Mouse (Mus musculus) lung, embryonic 14.5 days (tissue): ENCODE results near the gene Eef1a2. TPM values are rescaled to one million over a fixed set of nuclear protein-coding genes. Genes with fewer than 3 reads are reported as not detected.
A peak's percentile ranks its signal among the peaks of the same experiment; 100 is the strongest.

Experiments used
- ATAC-seq: fragments of 200-750 bp; cut with Nextera tagmentation; 2 replicates; pipeline ENCODE4 v1.8.0; 2017; ENCODE audit warnings: mild to moderate bottlenecking, moderate TSS enrichment, moderate library complexity; ENCODE audit not compliant: insufficient read depth
- DNase-seq: peaks from one replicate; pipeline ENCODE4 v3.0.0-alpha.2; 2015
- H3K27ac ChIP-seq: fragments of 300-500 bp; sonication (generic); 2 replicates; pipeline ENCODE4 v1.5.1; 2014; ENCODE audit warnings: low read depth, mild to moderate bottlenecking, moderate library complexity
- H3K27me3 ChIP-seq: fragments of 300-500 bp; sonication (generic); 2 replicates; pipeline ENCODE4 v1.6.1; 2014; ENCODE audit warnings: low read length, control low read depth; ENCODE audit not compliant: insufficient read depth
- H3K36me3 ChIP-seq: fragments of 300-500 bp; sonication (generic); 2 replicates; pipeline ENCODE4 v1.6.1; 2014; ENCODE audit warnings: control low read depth; ENCODE audit not compliant: insufficient read depth
- H3K4me1 ChIP-seq: fragments of 300-500 bp; sonication (generic); 2 replicates; pipeline ENCODE4 v1.6.1; 2014; ENCODE audit warnings: antibody characterized with exemption, control low read depth; ENCODE audit not compliant: insufficient read depth
- H3K4me2 ChIP-seq: fragments of 300-500 bp; sonication (generic); 2 replicates; pipeline ENCODE4 v1.6.1; 2014; ENCODE audit warnings: mild to moderate bottlenecking
- H3K4me3 ChIP-seq: fragments of 300-500 bp; sonication (generic); 2 replicates; pipeline ENCODE4 v1.5.1; 2014; ENCODE audit warnings: low read depth, low read length
- H3K9ac ChIP-seq: fragments of 300-500 bp; sonication (generic); 2 replicates; pipeline ENCODE4 v1.6.1; 2014
- H3K9me3 ChIP-seq: fragments of 300-500 bp; sonication (generic); 2 replicates; pipeline ENCODE4 v1.6.1; 2016; ENCODE audit warnings: low read depth, low read length, control low read depth
- CTCF ChIP-seq: IDR thresholded peaks from 2 replicates; pipeline ENCODE4 v1.5.1; 2016; ENCODE audit warnings: antibody characterized with exemption, low read depth
- whole genome bisulfite sequencing: fragments of 180-500 bp; shearing (Covaris S2); extraction: QIAGEN DNeasy Blood & Tissue Kit; methylation state at CpG from one replicate; pipeline ENCODE4 v1.1.7; 2014; 5-methylcytosine and 5-hydroxymethylcytosine counted together
- polyA plus RNA-seq: library from polyadenylated mRNA; unstranded; fragments of >200 nt; fragmentation: Nextera tagmentation; extraction: Ambion mirVana; gene quantifications from 2 replicates; pipeline ENCODE4 v1.2.1, GENCODE M21; 2014

Gene Eef1a2
- polyA plus RNA-seq, 1 experiment from 2014 or later = not detected

GRCm38 (mm10) chr2:181158471-181158870, 1.7 kb upstream of the Eef1a2 start:
- no peaks in the 10 kb centered on the region for H3K36me3 ChIP-seq
- ATAC-seq = no peak
- no peak overlapping the region for H3K4me3 ChIP-seq
- H3K27me3 ChIP-seq = peaks cover 32% of the 10 kb centered on the region
- no peak overlapping the region for H3K27ac ChIP-seq
- H3K9ac ChIP-seq = no peak overlapping the region
- H3K9me3 ChIP-seq = no peaks in the 10 kb centered on the region
- no peaks in the 10 kb centered on the region for H3K4me1 ChIP-seq
- DNase-seq = no peak
- WGBS = 94% methylated on average over 2 of the region's 2 CpGs
- no peak overlapping the region for H3K4me2 ChIP-seq
- TF ChIP-seq CTCF = no peak

DNA sequence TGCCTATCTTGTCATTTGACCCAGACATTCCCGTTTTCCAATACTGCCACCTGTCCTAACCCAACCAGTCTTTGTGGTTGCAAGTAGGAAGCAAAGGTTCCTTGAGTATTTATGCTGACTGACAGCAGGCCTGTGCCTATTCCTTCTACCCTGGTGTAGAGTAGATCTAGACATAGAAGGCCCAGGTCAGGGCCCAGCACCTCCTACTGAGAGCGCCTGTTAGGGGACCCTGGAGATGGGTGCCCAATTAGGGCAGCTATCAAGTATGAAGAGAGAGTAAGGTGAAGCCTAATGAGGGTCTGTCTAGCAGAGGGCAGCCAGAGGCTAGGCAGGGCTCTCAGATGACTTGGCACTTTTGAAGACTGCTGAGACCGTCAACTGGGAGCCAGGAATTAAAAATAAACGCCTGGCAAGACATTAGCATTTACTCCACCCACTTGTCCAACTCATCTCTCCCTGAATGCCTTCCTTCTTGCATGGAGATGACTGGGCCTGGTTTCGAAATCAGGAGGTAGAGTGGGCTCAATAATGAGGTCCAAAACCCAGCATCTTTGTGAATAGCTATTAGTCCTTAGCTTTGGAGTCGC, 995 bp upstream of the Eef1a2 start:
- Histone ChIP-seq H3K27ac (no peak overlapping the region), H3K36me3 (no peaks in the 10 kb centered on the region), H3K4me2 (no peak overlapping the region), H3K4me3 (no peak overlapping the region), H3K9ac (no peak overlapping the region), H3K27me3 (peaks cover 32% of the 10 kb centered on the region), H3K9me3 (no peaks in the 10 kb centered on the region), H3K4me1 (no peaks in the 10 kb centered on the region)
- WGBS = 60% methylated on average over 6 of the region's 6 CpGs
- ATAC-seq (no peak), DNase-seq (no peak)
- TF ChIP-seq CTCF = no peak

- no peak for DNase-seq
- Histone ChIP-seq H3K9ac (no peak overlapping the region), H3K4me1 (no peaks in the 10 kb centered on the region), H3K27me3 (peaks cover 32% of the 10 kb centered on the region), H3K9me3 (no peaks in the 10 kb centered on the region), H3K4me3 (no peak overlapping the region), H3K36me3 (no peaks in the 10 kb centered on the region), H3K4me2 (no peak overlapping the region), H3K27ac (no peak overlapping the region)
- no peak for TF ChIP-seq CTCF
- ATAC-seq = no peak
- WGBS = 76% methylated on average over 4 of the region's 4 CpGs
These were observed 366 bp upstream of the Eef1a2 start for GRCm38 (mm10) chr2:181157180-181157579.

- Histone ChIP-seq H3K27ac (no peak overlapping the region), H3K4me2 (no peak overlapping the region), H3K9ac (no peak overlapping the region), H3K4me3 (0 out of 2 replicates have a peak overlapping the region, but pooled peaks have one; percentile 6), H3K4me1 (no peaks in the 10 kb centered on the region), H3K9me3 (no peaks in the 10 kb centered on the region), H3K36me3 (no peaks in the 10 kb centered on the region), H3K27me3 (peaks cover 32% of the 10 kb centered on the region)
- 62% methylated on average over 4 of the region's 4 CpGs for WGBS
- DNase-seq = no peak
- ATAC-seq = no peak
- TF ChIP-seq CTCF = no peak
These were observed 1.0 kb downstream of the Eef1a2 start for GRCm38 (mm10) chr2:181155801-181156200.

- H3K4me2 ChIP-seq = no peak overlapping the region
- no peaks in the 10 kb centered on the region for H3K36me3 ChIP-seq
- no peak overlapping the region for H3K4me3 ChIP-seq
- no peaks in the 10 kb centered on the region for H3K9me3 ChIP-seq
- ATAC-seq (no peak), DNase-seq (no peak)
- no peaks in the 10 kb centered on the region for H3K4me1 ChIP-seq
- WGBS = 59% methylated on average over 8 of the region's 8 CpGs
- peaks cover 37% of the 10 kb centered on the region for H3K27me3 ChIP-seq
- no peak overlapping the region for H3K9ac ChIP-seq
- H3K27ac ChIP-seq = no peak overlapping the region
- no peak for TF ChIP-seq CTCF
These were observed 1.9 kb downstream of the Eef1a2 start for GRCm38 (mm10) chr2:181154831-181155415.

- H3K27ac ChIP-seq = no peak overlapping the region
- H3K36me3 ChIP-seq = no peaks in the 10 kb centered on the region
- no peaks in the 10 kb centered on the region for H3K4me1 ChIP-seq
- ATAC-seq = no peak
- no peak overlapping the region for H3K4me2 ChIP-seq
- H3K27me3 ChIP-seq = peaks cover 43% of the 10 kb centered on the region
- no peak overlapping the region for H3K9ac ChIP-seq
- DNase-seq = no peak
- WGBS = 76% methylated on average over 3 of the region's 3 CpGs
- TF ChIP-seq CTCF = no peak
- H3K4me3 ChIP-seq = no peak overlapping the region
- H3K9me3 ChIP-seq = no peaks in the 10 kb centered on the region
These were observed 2.5 kb downstream of the Eef1a2 start for GRCm38 (mm10) chr2:181154361-181154760.

- H3K4me2 ChIP-seq = no peak overlapping the region
- H3K36me3 ChIP-seq = no peaks in the 10 kb centered on the region
- no peaks in the 10 kb centered on the region for H3K4me1 ChIP-seq
- 4% methylated on average over 1 of the region's 1 CpGs for WGBS
- no peaks in the 10 kb centered on the region for H3K9me3 ChIP-seq
- peak; percentile 44 for TF ChIP-seq CTCF
- H3K9ac ChIP-seq = no peak overlapping the region
- ATAC-seq (no peak), DNase-seq (no peak)
- H3K27ac ChIP-seq = no peak overlapping the region
- no peak overlapping the region for H3K4me3 ChIP-seq
- peaks cover 48% of the 10 kb centered on the region for H3K27me3 ChIP-seq
These were observed 3.0 kb downstream of the Eef1a2 start for GRCm38 (mm10) chr2:181153837-181154236.
